Mouse (Mus musculus) heart, postnatal 0 days (tissue): ENCODE results near the gene Cenpu. TPM values are rescaled to one million over a fixed set of nuclear protein-coding genes. Genes with fewer than 3 reads are reported as not detected.
A peak's percentile ranks its signal among the peaks of the same experiment; 100 is the strongest.

Experiments used
- ATAC-seq: fragments of 200-750 bp; cut with Nextera tagmentation; 2 replicates; pipeline ENCODE4 v1.8.0; 2017; ENCODE audit warnings: low read depth, moderate number of reproducible peaks, moderate library complexity; ENCODE audit not compliant: insufficient read depth
- DNase-seq: peaks from one replicate; pipeline ENCODE4 v3.0.0-alpha.2; 2016; ENCODE audit warnings: low spot score
- H3K27ac ChIP-seq: fragments of 300-500 bp; sonication (generic); 2 replicates; pipeline ENCODE4 v1.5.1; 2014; ENCODE audit warnings: low read depth, mild to moderate bottlenecking
- H3K27me3 ChIP-seq: fragments of 300-500 bp; sonication (generic); 2 replicates; pipeline ENCODE4 v1.6.1; 2014; ENCODE audit warnings: low read length, mixed read lengths; ENCODE audit not compliant: control insufficient read depth, insufficient read depth
- H3K36me3 ChIP-seq: fragments of 300-500 bp; sonication (generic); replicated peaks from 2 replicates; pipeline ENCODE4 v1.6.1; 2014; ENCODE audit warnings: low read length, mixed read lengths; ENCODE audit not compliant: control insufficient read depth, insufficient read depth
- H3K4me1 ChIP-seq: fragments of 300-500 bp; sonication (generic); 2 replicates; pipeline ENCODE4 v1.6.1; 2014; ENCODE audit warnings: antibody characterized with exemption; ENCODE audit not compliant: control insufficient read depth, insufficient read depth
- H3K4me2 ChIP-seq: fragments of 300-500 bp; sonication (generic); 2 replicates; pipeline ENCODE4 v1.6.1; 2014; ENCODE audit warnings: low read depth, mild to moderate bottlenecking, low read length, moderate library complexity
- H3K4me3 ChIP-seq: fragments of 300-500 bp; sonication (generic); 2 replicates; pipeline ENCODE4 v1.5.1; 2014; ENCODE audit warnings: low read depth, low read length
- H3K9ac ChIP-seq: fragments of 300-500 bp; sonication (generic); replicated peaks from 2 replicates; pipeline ENCODE4 v1.6.1; 2014; ENCODE audit warnings: low read depth, low read length, mixed read lengths
- H3K9me3 ChIP-seq: fragments of 300-500 bp; sonication (generic); replicated peaks from 2 replicates; pipeline ENCODE4 v1.6.1; 2016; ENCODE audit warnings: low read length; ENCODE audit not compliant: control insufficient read depth
- CTCF ChIP-seq: IDR thresholded peaks from 2 replicates; pipeline ENCODE4 v1.5.1; 2016; ENCODE audit warnings: antibody characterized with exemption, control low read depth, low read depth
- EP300 ChIP-seq: IDR thresholded peaks from 2 replicates; pipeline ENCODE4 v1.6.1; 2016; ENCODE audit warnings: antibody characterized with exemption, low read depth
- WGBS: fragments of 180-500 bp; shearing (Covaris S2); extraction: QIAGEN DNeasy Blood & Tissue Kit; methylation state at CpG from one replicate; pipeline ENCODE4 v1.1.7; 2014; 5-methylcytosine and 5-hydroxymethylcytosine counted together
- polyA plus RNA-seq: library from polyadenylated mRNA; unstranded; fragments of >200 nt; fragmentation: Nextera tagmentation; extraction: Ambion mirVana; gene quantifications from 2 replicates; pipeline ENCODE4 v1.2.1, GENCODE M21; 2015
- total RNA-seq: library from RNA; depleted of rRNA; stranded (reverse); fragments of >200 nt; gene quantifications from 2 replicates; pipeline ENCODE4 v1.2.3, GENCODE M21; 2014; ENCODE audit warnings: low replicate concordance; rRNA removed

Gene Cenpu
- total RNA-seq (1.1 and 2.4 TPM in 2 replicates), polyA plus RNA-seq (4.3 and 5.3 TPM in 2 replicates)

GRCm38 (mm10) chr8:46551615-46552440, at the start of gene Cenpu:
TSS of gene Cenpu (plus strand) at chr8:46552028.
- Histone ChIP-seq H3K36me3 (peaks cover 5% of the 10 kb centered on the region; the same call in 1 of the 2 replicates), H3K4me2 (peak within 1 kb of the TSS; percentile 81), H3K4me3 (peak within 1 kb of the TSS; percentile 71), H3K27ac (peak within 1 kb of the TSS; percentile 84), H3K27me3 (no peaks in the 10 kb centered on the region), H3K9me3 (no peaks in the 10 kb centered on the region), H3K4me1 (peaks cover 16% of the 10 kb centered on the region), H3K9ac (peak within 1 kb of the TSS; percentile 56)
- WGBS: under 1% methylated on average over 50 of the region's 50 CpGs
- peak; percentile 100 for DNase-seq
- ATAC-seq: peak; percentile 98
- TF ChIP-seq CTCF (no peak), EP300 (peak; percentile 90)

DNA sequence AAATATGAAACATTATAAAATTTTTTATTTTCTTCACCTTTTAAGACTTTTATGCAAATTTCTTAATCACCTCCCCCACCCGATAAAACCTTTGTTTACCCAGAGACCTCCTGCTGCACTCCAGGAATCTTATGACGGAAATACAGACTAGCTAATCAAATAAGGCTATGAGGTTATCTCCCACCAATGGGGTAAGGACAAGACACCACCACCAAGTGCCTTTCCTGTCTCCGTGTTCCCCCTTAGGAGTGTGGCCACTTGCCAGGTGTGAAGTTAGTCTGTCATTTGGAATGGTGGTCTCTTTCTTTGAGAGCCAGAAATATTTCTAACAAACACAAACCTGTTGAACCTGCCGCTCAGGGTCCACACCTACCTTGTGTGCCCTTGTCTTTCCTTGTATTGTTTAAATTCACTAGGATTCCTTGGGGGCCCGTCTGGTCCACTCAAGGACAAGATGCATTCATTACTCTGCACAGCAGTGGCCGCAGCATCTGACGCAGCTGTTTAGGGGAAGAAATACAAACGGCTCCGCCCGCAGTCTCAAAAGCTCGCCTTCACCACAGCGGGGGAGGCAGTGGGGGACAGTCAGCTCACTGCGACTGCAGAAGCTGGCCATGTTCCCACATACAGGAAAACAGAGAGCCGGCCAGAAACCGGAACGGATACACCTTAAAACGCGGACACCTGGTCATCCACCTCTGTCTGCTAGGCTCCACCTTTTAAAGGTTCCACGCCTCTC, 49.3 kb upstream of the Cenpu start:
- H3K4me3 ChIP-seq: no peak overlapping the region

DNA sequence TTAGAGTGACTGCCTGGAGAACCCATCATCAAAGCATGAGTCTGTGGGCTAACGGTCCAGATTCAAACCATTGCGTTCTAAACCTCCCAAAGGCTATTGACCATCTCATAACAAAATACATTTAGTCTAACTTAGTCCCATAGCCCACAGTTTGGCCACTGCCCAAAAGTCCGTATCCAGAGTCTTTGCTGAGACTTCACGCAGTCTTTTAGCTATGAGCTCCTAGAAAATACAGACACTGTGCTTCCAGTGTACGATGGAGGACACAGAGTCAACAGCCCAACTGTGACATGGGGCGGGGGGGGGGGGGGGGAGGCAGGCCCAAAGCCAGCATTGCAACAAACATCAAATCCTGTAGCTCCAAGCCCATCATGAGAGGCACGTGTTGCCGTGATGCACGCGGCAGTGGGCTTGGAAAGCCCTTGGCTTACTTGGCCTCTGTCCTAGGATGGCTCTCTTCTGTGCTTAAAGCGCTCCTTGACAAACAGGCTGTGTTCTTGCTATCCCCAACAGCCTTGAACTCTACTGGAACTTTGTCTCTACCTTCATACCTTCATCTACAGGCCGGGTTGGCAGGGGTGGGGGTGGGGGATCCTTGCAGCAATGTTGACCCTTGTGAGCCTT, 48.6 kb upstream of the Cenpu start:
- DNase-seq: no peak
- Histone ChIP-seq H3K27ac (no peak overlapping the region), H3K4me1 (peaks cover 20% of the 10 kb centered on the region), H3K4me3 (no peak overlapping the region), H3K9ac (no peak overlapping the region), H3K4me2 (peak overlapping the region; percentile 34; the same call in 1 of the 2 replicates), H3K9me3 (no peaks in the 10 kb centered on the region), H3K36me3 (peaks cover 37% of the 10 kb centered on the region), H3K27me3 (no peaks in the 10 kb centered on the region)
- no peak for TF ChIP-seq EP300
- no peak for TF ChIP-seq CTCF
- 72% methylated on average over 12 of the region's 12 CpGs for WGBS
- no peak for ATAC-seq

More for the DNA sequence above, 49.3 kb upstream of the Cenpu start:
- Histone ChIP-seq H3K36me3 (peaks cover 31% of the 10 kb centered on the region), H3K4me2 (peak overlapping the region; percentile 34), H3K9me3 (no peaks in the 10 kb centered on the region), H3K4me1 (peaks cover 25% of the 10 kb centered on the region), H3K27me3 (no peaks in the 10 kb centered on the region), H3K9ac (no peak overlapping the region), H3K27ac (no peak overlapping the region)
- no peak for DNase-seq
- ATAC-seq: no peak
- no peak for TF ChIP-seq CTCF
- 31% methylated on average over 19 of the region's 19 CpGs for WGBS

GRCm38 (mm10) chr8:46504196-46504595, 47.6 kb upstream of the Cenpu start:
- Histone ChIP-seq H3K9ac (no peak overlapping the region), H3K4me3 (no peak overlapping the region), H3K27ac (no peak overlapping the region), H3K4me1 (peaks cover 14% of the 10 kb centered on the region), H3K4me2 (no peak overlapping the region), H3K27me3 (no peaks in the 10 kb centered on the region), H3K9me3 (no peaks in the 10 kb centered on the region), H3K36me3 (peaks cover 46% of the 10 kb centered on the region)
- DNase-seq (no peak), ATAC-seq (no peak)
- TF ChIP-seq EP300 (no peak), CTCF (no peak)
- 71% methylated on average over 3 of the region's 3 CpGs for WGBS
